Mouse (Mus musculus) ES-Bruce4 (cell line): ENCODE results near the gene Lnpep. TPM values are rescaled to one million over a fixed set of nuclear protein-coding genes. Genes with fewer than 3 reads are reported as not detected.
A peak's percentile ranks its signal among the peaks of the same experiment; 100 is the strongest.

Experiments
- H3K27ac ChIP-seq: 2 replicates; pipeline ENCODE4 v1.5.1; 2012; ENCODE audit warnings: low read length, inconsistent platforms; ENCODE audit not compliant: insufficient read depth
- H3K27me3 ChIP-seq: 2 replicates; pipeline ENCODE4 v1.6.1; 2012; ENCODE audit warnings: mild to moderate bottlenecking, low read length, inconsistent platforms; ENCODE audit not compliant: control insufficient read depth, poor library complexity, insufficient read depth, severe bottlenecking
- H3K36me3 ChIP-seq: 2 replicates; pipeline ENCODE4 v1.6.1; 2012; ENCODE audit warnings: inconsistent platforms, mild to moderate bottlenecking, low read length, moderate library complexity; ENCODE audit not compliant: control insufficient read depth, poor library complexity, insufficient read depth, severe bottlenecking
- H3K4me1 ChIP-seq: one replicate; pipeline ENCODE4 v1.8.1; 2011; ENCODE audit warnings: low read length; ENCODE audit not compliant: control insufficient read depth, insufficient read depth
- H3K4me3 ChIP-seq: 2 replicates; pipeline ENCODE4 v1.5.1; 2011; ENCODE audit warnings: low read depth, mild to moderate bottlenecking, low read length
- H3K9ac ChIP-seq: 2 replicates; pipeline ENCODE4 v1.6.1; 2012; ENCODE audit warnings: low read depth, mild to moderate bottlenecking, inconsistent platforms; ENCODE audit not compliant: poor library complexity, severe bottlenecking
- H3K9me3 ChIP-seq: replicated peaks from 2 replicates; pipeline ENCODE4 v1.6.1; 2012; ENCODE audit warnings: mild to moderate bottlenecking, low read length, inconsistent platforms; ENCODE audit not compliant: control insufficient read depth, poor library complexity, insufficient read depth, severe bottlenecking
- CTCF ChIP-seq: IDR thresholded peaks from one replicate; pipeline ENCODE4 v1.8.1; 2011; ENCODE audit warnings: low read depth, low read length
- EP300 ChIP-seq: IDR thresholded peaks from 2 replicates; pipeline ENCODE4 v1.6.1; 2011; ENCODE audit warnings: low read depth, low read length; ENCODE audit not compliant: insufficient read depth
- POLR2A ChIP-seq: IDR thresholded peaks from one replicate; pipeline ENCODE4 v1.8.1; 2011; ENCODE audit warnings: low read length; ENCODE audit not compliant: insufficient read depth
- polyA plus RNA-seq: library from polyadenylated mRNA; stranded (reverse); fragments of >200 nt; gene quantifications from 2 replicates; pipeline ENCODE4 v1.2.4, GENCODE M21; 2011; ENCODE audit warnings: low read depth; ENCODE audit not compliant: missing spikeins, insufficient read depth, insufficient read length

The Lnpep gene
- polyA plus RNA-seq, 1 experiment, result 60.5 TPM

DNA sequence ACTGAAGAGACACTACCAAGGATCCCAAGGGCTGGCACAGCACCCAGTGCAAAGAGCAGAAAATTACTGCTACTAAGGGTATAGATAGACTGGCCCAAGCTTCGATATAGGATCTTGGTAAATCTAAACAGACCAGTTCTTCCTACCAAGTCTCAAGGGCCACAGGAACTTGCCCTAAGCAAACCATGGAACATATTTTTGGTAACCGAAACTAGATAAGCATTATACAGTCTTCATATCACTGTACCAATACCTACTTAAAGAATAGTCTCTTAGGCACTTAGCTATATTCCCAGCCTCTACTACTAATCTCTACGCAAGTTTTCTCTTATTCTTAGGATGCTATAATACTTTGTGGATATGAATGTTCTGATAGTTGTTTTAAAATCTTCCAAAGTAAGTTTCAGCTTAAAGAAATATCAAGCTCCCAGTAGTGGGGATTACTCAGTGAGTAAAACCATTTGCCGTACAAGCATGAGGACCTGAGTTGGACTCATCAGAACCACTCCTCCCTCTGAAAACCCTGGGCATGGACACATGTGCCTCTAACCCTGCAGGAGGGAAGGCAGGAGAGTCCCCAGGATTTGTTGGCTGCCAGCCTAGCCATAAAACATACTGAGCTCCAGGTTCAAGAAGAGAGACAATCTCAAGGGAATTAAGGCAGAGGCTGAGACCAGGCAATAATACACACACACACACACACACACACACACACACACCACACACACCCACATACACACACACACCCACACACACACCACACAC is 7.2 kb downstream of the Lnpep start:
- Histone ChIP-seq H3K9me3 (no peaks in the 10 kb centered on the region), H3K9ac (no peak overlapping the region), H3K27ac (no peak overlapping the region), H3K36me3 (no peaks in the 10 kb centered on the region), H3K27me3 (no peaks in the 10 kb centered on the region), H3K4me1 (peaks cover 3% of the 10 kb centered on the region), H3K4me3 (no peak overlapping the region)
- no peak for TF ChIP-seq CTCF
- no peak for TF ChIP-seq POLR2A
- no peak for TF ChIP-seq EP300

DNA sequence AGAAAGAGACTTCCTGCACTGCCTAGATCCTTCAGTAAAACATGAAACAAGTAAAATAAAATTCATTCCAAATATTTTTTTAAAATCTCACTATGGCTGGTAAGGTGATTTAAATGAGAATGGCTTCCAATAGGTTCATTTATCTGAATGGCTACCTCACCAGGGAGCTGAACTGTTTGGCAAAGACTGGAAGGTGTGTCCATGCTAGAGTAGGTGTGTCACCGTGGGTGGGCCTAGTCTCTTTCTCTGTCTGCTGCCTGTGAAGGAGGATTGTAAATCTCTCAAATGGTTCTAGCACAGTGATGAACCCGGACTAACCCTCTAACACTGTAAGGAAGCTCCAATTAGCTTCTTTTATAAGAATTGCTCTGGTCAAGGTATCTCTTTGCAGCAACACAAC is 12.5 kb downstream of the Lnpep start:
- H3K4me1 ChIP-seq, result peaks cover 3% of the 10 kb centered on the region
- H3K9ac ChIP-seq, result no peak overlapping the region
- H3K36me3 ChIP-seq, result no peaks in the 10 kb centered on the region
- TF ChIP-seq EP300 (peak; percentile 62; the same call in 1 of the 2 replicates), CTCF (no peak)
- no peaks in the 10 kb centered on the region for H3K27me3 ChIP-seq
- no peaks in the 10 kb centered on the region for H3K9me3 ChIP-seq
- no peak overlapping the region for H3K4me3 ChIP-seq
- H3K27ac ChIP-seq, result peak overlapping the region; percentile 98

DNA sequence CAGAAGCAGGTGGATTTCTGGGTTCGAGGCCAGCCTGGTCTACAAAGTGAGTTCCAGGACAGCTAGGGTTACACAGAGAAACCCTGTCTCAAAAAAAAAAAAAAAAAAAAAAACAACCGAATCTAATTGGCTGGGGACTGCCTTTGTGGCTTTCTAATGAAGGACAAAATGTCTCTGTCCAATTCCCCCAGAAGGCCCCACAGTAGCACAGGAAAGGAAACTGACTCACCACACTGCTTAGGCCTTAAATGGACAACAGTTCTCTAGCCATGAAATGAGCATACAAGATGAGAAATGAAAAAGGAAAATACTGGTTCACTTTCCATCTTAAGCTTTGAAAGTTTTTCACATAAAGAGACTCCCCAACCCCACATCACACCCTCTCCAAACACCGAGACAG is 15.3 kb downstream of the Lnpep start:
- Histone ChIP-seq H3K27ac (no peak overlapping the region), H3K4me1 (peaks cover 5% of the 10 kb centered on the region), H3K9ac (no peak overlapping the region), H3K36me3 (no peaks in the 10 kb centered on the region), H3K9me3 (no peaks in the 10 kb centered on the region), H3K4me3 (no peak overlapping the region), H3K27me3 (no peaks in the 10 kb centered on the region)
- TF ChIP-seq POLR2A, result no peak

GRCm38 (mm10) chr17:17608416-17608988 is 16.3 kb downstream of the Lnpep start:
- H3K9me3 ChIP-seq, result no peaks in the 10 kb centered on the region
- no peak overlapping the region for H3K9ac ChIP-seq
- H3K4me3 ChIP-seq, result no peak overlapping the region
- no peaks in the 10 kb centered on the region for H3K36me3 ChIP-seq
- no peak overlapping the region for H3K27ac ChIP-seq
- H3K4me1 ChIP-seq, result peaks cover 5% of the 10 kb centered on the region
- TF ChIP-seq CTCF, result no peak
- no peak for TF ChIP-seq POLR2A
- no peak for TF ChIP-seq EP300
- no peaks in the 10 kb centered on the region for H3K27me3 ChIP-seq

GRCm38 (mm10) chr17:17604554-17604953 is 20.3 kb downstream of the Lnpep start:
- peaks cover 2% of the 10 kb centered on the region for H3K4me1 ChIP-seq
- H3K4me3 ChIP-seq, result no peak overlapping the region
- TF ChIP-seq EP300 (no peak), POLR2A (no peak), CTCF (no peak)
- H3K36me3 ChIP-seq, result no peaks in the 10 kb centered on the region
- no peaks in the 10 kb centered on the region for H3K27me3 ChIP-seq
- H3K9ac ChIP-seq, result no peak overlapping the region
- H3K9me3 ChIP-seq, result no peaks in the 10 kb centered on the region
- no peak overlapping the region for H3K27ac ChIP-seq

- Histone ChIP-seq H3K36me3 (no peaks in the 10 kb centered on the region), H3K9me3 (no peaks in the 10 kb centered on the region), H3K9ac (no peak overlapping the region), H3K27ac (no peak overlapping the region), H3K27me3 (no peaks in the 10 kb centered on the region), H3K4me3 (no peak overlapping the region), H3K4me1 (peaks cover 2% of the 10 kb centered on the region)
- TF ChIP-seq EP300 (no peak), CTCF (no peak), POLR2A (no peak)
Measured at GRCm38 (mm10) chr17:17603609-17604008, 21.2 kb downstream of the Lnpep start.
